In the genomic region with DNA sequence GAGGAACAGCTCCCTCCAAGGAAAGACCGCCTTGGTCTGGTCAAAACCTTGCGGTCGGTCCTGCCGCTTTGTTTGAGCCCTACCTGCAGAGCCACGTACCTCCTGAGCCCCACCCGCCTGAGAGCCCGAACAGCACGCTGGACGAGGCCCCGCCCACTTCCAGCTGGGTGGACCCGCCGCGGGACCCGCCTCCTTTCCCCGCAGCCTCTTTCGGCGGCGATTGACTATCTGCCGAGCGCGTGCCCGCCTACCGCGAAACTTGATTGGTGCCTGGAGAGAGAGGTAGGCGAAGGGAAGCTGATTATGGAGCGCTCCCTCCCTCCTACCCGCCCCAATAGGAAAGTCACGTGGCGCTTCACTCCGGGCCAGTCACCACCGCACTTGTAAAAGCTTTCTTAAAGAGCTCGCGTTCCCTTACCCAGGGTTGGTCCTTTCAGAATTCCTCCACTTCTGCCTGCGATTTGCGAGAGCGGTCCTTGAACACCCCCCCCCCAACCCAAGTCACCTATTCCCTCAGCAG, we compare ENCODE assay signal across 8 mouse cellular contexts. TPM values are rescaled to one million over a fixed set of nuclear protein-coding genes. Genes with fewer than 3 reads are reported as not detected.
DNase-seq lines count a peak whose midpoint lies in the region; ATAC-seq and TF ChIP-seq lines count a peak whose summit lies in the region.

No protein-coding gene starts in this region.

- H3K4me1 ChIP-seq in bone marrow, adult 2 months (ENCODE audit: control insufficient read depth, insufficient read depth, low read length), result peaks cover 14% of the 10 kb centered on the region
- H3K4me1 ChIP-seq in embryonic facial prominence, embryonic 15.5 days, result peaks cover 52% of the 10 kb centered on the region
- peaks cover 40% of the 10 kb centered on the region for H3K4me1 ChIP-seq in limb, embryonic 14.5 days (ENCODE audit: control insufficient read depth, insufficient read depth, low read length)
- H3K4me1 ChIP-seq in midbrain, postnatal 0 days (ENCODE audit: insufficient read depth, low read length), result peaks cover 18% of the 10 kb centered on the region

- H3K27me3 ChIP-seq in embryonic facial prominence, embryonic 15.5 days, result no peaks in the 10 kb centered on the region
- H3K27me3 ChIP-seq in limb, embryonic 14.5 days (ENCODE audit: control insufficient read depth, insufficient read depth, low read length), result no peaks in the 10 kb centered on the region
- no peaks in the 10 kb centered on the region for H3K27me3 ChIP-seq in midbrain, postnatal 0 days (ENCODE audit: insufficient read depth, low read length)

- DNase-seq in 416B (ENCODE audit: low read depth), result peak; percentile 98
- DNase-seq in heart, adult 8-10 months (ENCODE audit: low spot score), result peak; percentile 99
- DNase-seq in kidney, adult 9 months, result peak; percentile 99
- peak; percentile 99 for DNase-seq in limb, embryonic 14.5 days (ENCODE audit: low spot score)
- peak; percentile 97 for DNase-seq in midbrain, postnatal 0 days (ENCODE audit: low spot score)
- DNase-seq in spleen, postnatal 14 days (ENCODE audit: low spot score in 2 of 2), result peak; percentile 93 to 94

- WGBS in bone marrow, adult 2 months, result under 1% methylated on average over 36 of the region's 36 CpGs
- WGBS in embryonic facial prominence, embryonic 15.5 days, result under 1% methylated on average over 36 of the region's 36 CpGs
- WGBS in limb, embryonic 14.5 days, result 0% methylated on average over 29 of the region's 36 CpGs
- under 1% methylated on average over 36 of the region's 36 CpGs for WGBS in midbrain, postnatal 0 days

- no peaks in the 10 kb centered on the region for H3K9me3 ChIP-seq in embryonic facial prominence, embryonic 15.5 days (replicated peaks)
- H3K9me3 ChIP-seq in limb, embryonic 14.5 days (ENCODE audit: control insufficient read depth, low read length), result no peaks in the 10 kb centered on the region
- H3K9me3 ChIP-seq in midbrain, postnatal 0 days (ENCODE audit: low read length), result no peaks in the 10 kb centered on the region

- peak overlapping the region; percentile 78 for H3K27ac ChIP-seq in bone marrow, adult 2 months (ENCODE audit: control insufficient read depth, insufficient read depth, low read depth, low read length, poor library complexity)
- H3K27ac ChIP-seq in embryonic facial prominence, embryonic 15.5 days (replicated peaks), result peak overlapping the region; percentile 99
- H3K27ac ChIP-seq in limb, embryonic 14.5 days (replicated peaks; ENCODE audit: low read depth, low read length), result peak overlapping the region; percentile 99
- peak overlapping the region; percentile 96 for H3K27ac ChIP-seq in midbrain, postnatal 0 days (ENCODE audit: low read depth, low read length)

- H3K4me3 ChIP-seq in bone marrow, adult 2 months (replicated peaks; ENCODE audit: control insufficient read depth, low read depth, low read length), result peak overlapping the region; percentile 74
- H3K4me3 ChIP-seq in embryonic facial prominence, embryonic 15.5 days (replicated peaks), result peak overlapping the region; percentile 93
- peak overlapping the region; percentile 88 for H3K4me3 ChIP-seq in limb, embryonic 14.5 days (replicated peaks; ENCODE audit: low read length)
- peak overlapping the region; percentile 87 for H3K4me3 ChIP-seq in midbrain, postnatal 0 days (ENCODE audit: low read depth, low read length)

- TF ChIP-seq CTCF in bone marrow, adult 2 months (IDR thresholded peaks at IDR 0.05; ENCODE audit: control insufficient read depth, insufficient read depth, low read length), result no peak
- no peak for TF ChIP-seq CTCF in midbrain, postnatal 0 days (IDR thresholded peaks at IDR 0.05)

- peak overlapping the region; percentile 95 for H3K9ac ChIP-seq in embryonic facial prominence, embryonic 15.5 days
- H3K9ac ChIP-seq in limb, embryonic 14.5 days (ENCODE audit: low read depth, low read length, severe bottlenecking), result peak overlapping the region; percentile 96
- peak overlapping the region; percentile 94 for H3K9ac ChIP-seq in midbrain, postnatal 0 days (replicated peaks; ENCODE audit: low read length, poor library complexity, severe bottlenecking)

- peak; percentile 92 for ATAC-seq in embryonic facial prominence, embryonic 15.5 days (ENCODE audit: insufficient number of reproducible peaks, low FRiP score, low TSS enrichment, low read depth)
- ATAC-seq in limb, embryonic 14.5 days (ENCODE audit: low FRiP score, low read depth), result peak; percentile 92
- peak; percentile 93 for ATAC-seq in midbrain, postnatal 0 days (ENCODE audit: low FRiP score)

- peak overlapping the region; percentile 97 for H3K4me2 ChIP-seq in embryonic facial prominence, embryonic 15.5 days (replicated peaks)
- H3K4me2 ChIP-seq in limb, embryonic 14.5 days (replicated peaks; ENCODE audit: low read depth, low read length, severe bottlenecking), result peak overlapping the region; percentile 95
- H3K4me2 ChIP-seq in midbrain, postnatal 0 days (ENCODE audit: low read depth, low read length, poor library complexity, severe bottlenecking), result peak overlapping the region; percentile 64

- H3K36me3 ChIP-seq in embryonic facial prominence, embryonic 15.5 days, result peaks cover 9% of the 10 kb centered on the region
- H3K36me3 ChIP-seq in limb, embryonic 14.5 days (ENCODE audit: control insufficient read depth, insufficient read depth, low read length), result peaks cover 27% of the 10 kb centered on the region
- peaks cover 11% of the 10 kb centered on the region; the same call in 1 of the 2 replicates for H3K36me3 ChIP-seq in midbrain, postnatal 0 days (ENCODE audit: insufficient read depth, low read length)

- peak; percentile 50; the same call in 1 of the 2 replicates for TF ChIP-seq POLR2A in bone marrow, adult 2 months (IDR thresholded peaks at IDR 0.05; ENCODE audit: borderline replicate concordance, control insufficient read depth, low read depth, low read length)
- TF ChIP-seq POLR2A in limb, embryonic 14.5 days (IDR thresholded peaks at IDR 0.05; ENCODE audit: borderline replicate concordance, extremely low read depth, insufficient read depth, insufficient read length), result peak; percentile 68; the same call in 1 of the 2 replicates

RNA-seq across cellular contexts. Expression of a gene that starts 0.8 kb away (rescaled TPM):
- polyA plus RNA-seq in bone marrow, adult 2 months (2011; ENCODE audit: insufficient read depth, insufficient read length, low replicate concordance, missing spikeins), result 3.8 and 11.6 TPM in 2 replicates
- polyA plus RNA-seq in embryonic facial prominence, embryonic 15.5 days (2015; fragmentation: Nextera tagmentation; extraction: Ambion mirVana), result 42.3 and 44.2 TPM in 2 replicates
- total RNA-seq in heart, adult 8-10 months (2022), result 10 to 100 TPM; 53.4 to 67.0 (median 62.7) TPM
- polyA plus RNA-seq in limb, embryonic 14.5 days (2012; rRNA removed), result 130 and 180 TPM in 2 replicates
- 73.0 and 84.1 TPM in 2 replicates for polyA plus RNA-seq in limb, embryonic 14.5 days (2014; fragmentation: Nextera tagmentation; extraction: Ambion mirVana)
- total RNA-seq in midbrain, postnatal 0 days (2014; rRNA removed), result 62.9 and 79.2 TPM in 2 replicates
- 18.4 and 19.4 TPM in 2 replicates for polyA plus RNA-seq in midbrain, postnatal 0 days (2015; fragmentation: Nextera tagmentation; extraction: Ambion mirVana)

Comparison
In these comparisons a context has a peak if more than half of its experiments do, and no peak if none do; other contexts are left out.
1. Peak in every context shown above with its lines: DNase-seq, ATAC-seq, H3K4me3 ChIP-seq and H3K27ac ChIP-seq.